Mouse (Mus musculus) mouse embryonic stem cell (cell line): ENCODE data around the gene Cwc15.
"Not testable (repeated sequence)": the region's sequence is repeated elsewhere in the genome, so short reads cannot be mapped to it uniquely, and the experiment has no call there.

Experiments used
- in situ Hi-C, 2 experiments: fragments of 300-500 bp; cut with MboI; formaldehyde crosslinking; loops; 1 replicate in 1 of 2; 3 replicates in 1 of 2; pipeline ENCODE4 v1.14.3; 2019 to 2020; ENCODE audit warnings: low sequenced_read_pairs in 2 of 2, low pct_unique_long_range_greater_than_20kb in 1 of 2, mixed read lengths in 1 of 2; ENCODE audit not compliant: unreplicated experiment in 1 of 2

The Cwc15 gene

GRCm38 (mm10) chr9:14500023-14500915 lies at the start of gene Cwc15, which contains the start of gene Kdm4d:
Gene Cwc15 (plus strand): TSS chr9:14500617.
Gene Kdm4d (minus strand): TSS chr9:14500482.
- in situ Hi-C loops, result no loop called here

DNA sequence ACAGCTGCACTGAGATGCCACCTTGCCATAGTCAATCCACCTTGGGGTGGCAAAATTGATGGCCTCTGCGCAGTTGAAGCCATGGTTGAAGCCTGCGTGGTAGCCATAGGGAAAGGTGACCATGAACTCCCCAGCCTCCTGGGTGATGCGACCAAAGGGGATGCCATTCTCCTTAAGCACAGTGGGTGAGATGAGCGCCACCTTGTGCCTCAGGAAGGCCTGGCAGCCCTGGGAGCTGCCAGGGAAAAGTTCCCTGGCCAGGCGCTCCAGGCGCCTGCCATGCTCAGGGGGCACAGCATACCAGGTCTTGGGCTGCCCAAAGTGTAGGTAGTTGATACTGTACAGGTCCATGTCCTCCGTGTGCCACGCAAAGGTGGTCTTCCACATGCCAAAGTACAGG lies 49.3 kb upstream of the Cwc15 start:
- in situ Hi-C loops, result not testable (repeated sequence)

- in situ Hi-C loops, result no loop called here
These were observed 44.1 kb upstream of the Cwc15 start for GRCm38 (mm10) chr9:14456320-14456719.

DNA sequence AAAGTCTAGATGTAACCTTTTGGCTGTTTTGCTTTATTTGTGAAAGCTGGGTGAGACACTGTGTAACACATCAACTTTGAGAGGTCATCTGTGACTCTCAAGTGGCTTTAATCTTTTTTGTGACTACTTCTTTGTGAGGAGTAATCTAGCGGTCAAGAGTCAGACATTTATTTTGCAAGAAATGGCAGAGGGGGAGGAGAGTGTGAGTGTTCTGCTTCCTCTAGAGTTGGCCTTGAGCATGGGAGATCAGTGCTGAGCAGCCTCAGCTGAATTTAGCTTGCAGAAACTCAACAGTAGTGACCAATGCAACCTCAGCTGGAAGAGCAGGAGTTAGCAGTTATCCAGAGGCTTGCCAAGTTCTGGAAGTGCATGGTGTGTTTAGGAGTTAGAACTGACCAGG lies 37.9 kb upstream of the Cwc15 start:
- in situ Hi-C loops, result not testable (repeated sequence)

GRCm38 (mm10) chr9:14463668-14464067 lies 36.7 kb upstream of the Cwc15 start:
- in situ Hi-C loops, result not testable (repeated sequence)

DNA sequence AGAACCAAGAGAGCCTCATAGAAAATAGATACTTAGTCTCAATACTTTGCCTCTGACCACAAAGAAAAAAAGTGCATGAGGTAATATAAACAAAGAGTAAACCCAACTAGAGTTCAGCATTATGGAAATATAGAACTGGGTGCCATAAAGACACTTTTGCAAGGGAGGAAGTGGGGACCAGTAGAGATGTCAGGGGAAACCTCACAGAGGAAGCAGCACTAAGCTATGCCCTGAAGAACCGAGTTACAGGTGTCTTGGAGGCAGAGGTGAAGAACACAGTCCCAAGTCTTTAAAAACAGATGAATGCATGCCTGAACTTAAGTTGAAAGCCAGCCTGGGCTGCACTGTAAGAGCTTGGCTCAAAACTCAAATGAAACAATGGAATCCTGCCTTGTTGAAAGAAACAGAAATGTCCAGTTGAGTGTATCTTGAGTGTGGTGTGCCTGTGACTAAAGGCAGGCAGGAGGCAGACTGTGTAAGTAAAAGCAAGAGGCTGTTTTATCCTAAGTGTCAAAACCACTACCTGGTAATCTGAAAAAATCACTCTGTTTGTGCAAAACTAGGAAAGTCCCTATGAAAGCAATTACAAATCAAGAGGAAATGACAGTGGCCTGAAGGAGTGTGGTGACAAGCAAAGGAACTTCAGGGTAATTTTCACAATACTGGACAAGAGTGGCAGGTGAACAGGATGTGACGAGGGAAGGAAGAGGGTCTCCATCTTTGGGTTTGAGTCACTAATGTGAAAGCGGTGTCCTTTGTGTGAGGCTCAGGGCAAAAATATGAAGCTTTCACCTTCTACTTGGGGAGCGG lies 1.3 kb upstream of the Cwc15 start:
- in situ Hi-C loops, result no loop called here

DNA sequence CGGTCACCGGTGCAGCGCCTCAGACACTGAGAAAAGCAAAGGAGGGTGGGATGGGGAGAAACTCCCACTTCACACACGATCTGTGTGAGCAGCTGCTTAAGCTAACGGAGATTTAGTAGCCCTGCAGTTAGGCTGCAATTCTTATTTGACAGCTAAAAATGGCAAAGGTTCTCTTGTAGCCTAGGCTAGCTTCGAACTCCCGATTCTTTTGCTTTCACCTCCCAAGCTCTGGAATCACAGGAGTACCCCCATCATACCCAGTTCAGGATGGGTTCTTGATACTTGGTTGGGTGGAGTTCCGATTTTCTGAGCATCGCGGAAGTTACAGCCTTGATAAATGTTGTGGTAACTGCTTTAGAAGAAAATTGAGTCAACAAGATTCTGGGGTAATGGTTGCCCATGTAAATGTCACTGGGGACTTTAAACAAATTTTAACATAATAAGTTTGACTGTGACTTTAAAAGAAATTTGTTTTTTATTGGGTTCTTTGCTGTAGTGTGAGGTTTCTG lies 553 bp downstream of the Cwc15 start:
- in situ Hi-C loops, result no loop called here

GRCm38 (mm10) chr9:14512633-14513445 lies 12.4 kb downstream of the Cwc15 start:
- in situ Hi-C loops, result loop anchor here in 1 of 2 experiments (5.0 kb wide), 1 partner anchor 184 kb away; no protein-coding TSS in a partner anchor

- in situ Hi-C loops, result no loop called here
These were observed 16.9 kb downstream of the Cwc15 start for GRCm38 (mm10) chr9:14517296-14517695.

GRCm38 (mm10) chr9:14518105-14518504 lies 17.7 kb downstream of the Cwc15 start:
- in situ Hi-C loops, result no loop called here

DNA sequence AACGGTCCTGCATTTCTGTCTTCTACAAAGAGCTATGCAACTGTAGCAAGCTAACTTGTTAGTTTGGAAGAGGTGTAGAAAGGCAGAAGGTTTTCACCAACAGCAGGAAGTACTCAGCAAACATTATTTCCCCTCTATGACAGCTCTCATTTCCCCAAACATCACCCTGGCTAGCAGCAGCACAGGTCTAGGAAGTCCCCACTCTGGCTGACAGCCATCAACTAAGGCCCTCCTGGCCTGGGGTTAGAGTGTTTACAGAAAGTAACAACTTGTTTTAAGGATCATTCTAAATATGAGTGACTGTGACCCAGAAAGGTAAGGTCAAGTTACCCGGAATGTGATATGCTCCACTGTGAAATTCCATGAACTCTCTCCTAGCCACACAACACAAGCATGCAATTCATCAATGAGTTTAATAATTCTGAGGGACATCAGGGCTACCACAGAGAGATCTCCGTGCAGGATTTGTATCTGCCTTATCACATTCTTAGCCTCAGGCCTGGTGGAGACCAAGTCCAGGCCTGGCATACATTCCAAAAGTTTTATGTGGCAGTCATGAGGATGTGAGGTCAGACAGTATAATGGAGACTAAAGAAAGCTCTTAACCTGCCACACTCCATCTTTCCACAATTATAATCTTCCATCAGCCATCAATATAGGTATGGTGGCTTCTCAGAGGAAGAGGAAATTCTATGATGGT lies 20.7 kb downstream of the Cwc15 start:
- in situ Hi-C loops, result loop anchor here in 1 of 2 experiments (10.0 kb wide), 1 partner anchor 184 kb away; no protein-coding TSS in a partner anchor

- in situ Hi-C loops, result loop anchor here in 1 of 2 experiments (10.0 kb wide), 1 partner anchor 183 kb away; no protein-coding TSS in a partner anchor
These were observed 21.3 kb downstream of the Cwc15 start for GRCm38 (mm10) chr9:14521695-14522094.

DNA sequence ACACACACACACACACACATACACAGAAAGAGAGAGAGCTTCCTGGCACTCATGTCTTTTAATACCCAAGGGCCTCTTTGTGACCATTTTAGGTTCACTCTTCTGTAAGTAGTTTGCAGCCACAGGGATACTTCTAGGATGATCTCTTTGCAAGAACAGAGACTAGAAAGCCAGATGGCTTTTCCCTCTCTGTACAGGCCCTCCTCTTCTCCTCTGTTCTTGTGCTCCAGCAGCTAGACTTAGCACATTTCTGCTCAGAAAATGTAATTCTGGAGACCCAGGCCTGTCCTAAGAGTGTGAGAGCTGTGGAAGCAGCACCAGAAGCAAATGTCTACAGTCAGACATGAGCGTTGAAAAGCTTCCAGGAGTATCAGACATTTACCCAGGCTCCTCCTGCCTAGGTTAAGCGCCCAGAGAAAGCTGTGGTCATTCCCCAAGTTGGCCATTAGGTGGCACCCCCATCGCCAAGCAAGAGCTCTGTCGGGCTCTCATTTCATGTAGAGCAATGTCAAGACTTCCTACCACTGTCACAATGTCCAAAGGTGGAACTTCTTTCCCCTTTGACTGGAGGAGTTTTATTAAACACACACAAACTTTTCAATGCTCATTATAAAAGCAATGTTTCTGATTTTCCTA lies 23.1 kb downstream of the Cwc15 start:
- in situ Hi-C loops, result loop anchor here in 1 of 2 experiments (10.0 kb wide), 1 partner anchor 181 kb away; no protein-coding TSS in a partner anchor

DNA sequence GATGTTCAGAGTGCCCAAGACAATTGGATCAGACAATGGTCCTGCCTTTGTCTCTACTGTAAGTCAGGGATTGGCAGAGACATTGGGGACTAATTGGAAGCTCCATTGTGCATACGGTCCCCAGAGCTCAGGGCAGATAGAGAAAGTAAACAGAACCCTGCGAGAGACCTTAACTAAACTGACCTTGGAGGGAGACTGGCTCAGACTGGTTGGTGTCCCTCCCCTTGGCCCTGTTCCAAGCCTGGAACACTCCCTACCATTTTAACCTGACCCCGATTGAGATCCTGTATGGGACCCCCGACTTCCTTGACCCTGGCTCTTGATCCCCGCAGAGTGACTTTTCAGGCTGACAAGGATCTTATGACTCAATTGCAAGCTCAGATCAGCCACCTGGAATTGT lies 29.6 kb downstream of the Cwc15 start:
- in situ Hi-C loops, result no loop called here

DNA sequence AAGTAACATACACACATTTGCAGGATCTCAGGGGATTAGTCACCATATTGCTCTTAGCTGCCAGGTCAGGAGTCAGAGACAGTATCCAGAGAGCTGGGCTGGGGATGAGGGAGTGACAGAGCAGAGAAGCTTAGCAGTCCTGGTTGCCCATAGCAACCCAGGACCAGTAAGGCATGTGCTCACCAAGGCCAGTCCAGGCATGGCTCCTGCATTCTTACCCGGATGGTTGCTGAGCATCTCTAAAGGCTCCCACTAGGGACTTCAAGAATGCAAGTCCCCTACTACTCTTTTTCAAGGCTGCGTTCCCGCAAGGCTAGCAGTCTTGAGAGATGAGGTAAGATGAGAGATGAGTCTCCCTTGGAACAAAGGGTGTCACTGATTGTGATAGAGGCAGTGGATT lies 31.9 kb downstream of the Cwc15 start:
- in situ Hi-C loops, result no loop called here

- in situ Hi-C loops, result no loop called here
These were observed 33.2 kb downstream of the Cwc15 start for GRCm38 (mm10) chr9:14533659-14534058.

DNA sequence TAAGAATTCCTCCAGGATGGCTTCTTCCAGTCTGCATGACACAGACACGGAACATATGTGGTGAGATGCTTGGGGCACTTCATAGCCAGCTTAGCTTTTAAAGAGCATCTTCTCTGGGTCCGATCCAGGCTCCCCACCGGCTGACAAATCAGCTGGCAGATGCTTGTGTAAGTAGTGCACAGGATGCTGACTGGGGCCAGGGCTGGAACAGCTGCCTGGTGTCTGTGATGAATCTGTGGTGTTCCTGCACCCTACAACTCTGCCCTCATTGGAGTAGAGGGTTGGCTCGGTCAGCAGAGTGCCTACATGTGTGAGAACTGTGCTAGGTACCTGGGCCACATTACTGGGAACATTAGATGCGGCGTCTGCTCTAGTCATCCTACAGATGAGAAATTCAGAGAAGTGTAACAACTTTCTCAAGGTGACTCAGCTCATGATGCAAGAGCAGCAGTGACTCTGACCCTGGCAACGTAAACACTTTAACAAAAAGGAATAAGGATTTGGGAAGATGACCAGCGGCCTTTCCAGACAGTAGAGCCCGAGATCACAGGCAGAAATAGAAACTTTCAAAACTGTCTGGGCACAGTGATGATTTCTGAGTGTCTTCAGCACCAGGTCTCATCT lies 34.5 kb downstream of the Cwc15 start:
- in situ Hi-C loops, result no loop called here
